Mouse (Mus musculus) embryo, embryonic 11 days (tissue): Measurements from ENCODE around the gene Arl15.

ENCODE experiments used
- DNase-seq: peaks from one replicate; pipeline ENCODE4 v3.0.0-alpha.2; 2015

Arl15 gene

DNA sequence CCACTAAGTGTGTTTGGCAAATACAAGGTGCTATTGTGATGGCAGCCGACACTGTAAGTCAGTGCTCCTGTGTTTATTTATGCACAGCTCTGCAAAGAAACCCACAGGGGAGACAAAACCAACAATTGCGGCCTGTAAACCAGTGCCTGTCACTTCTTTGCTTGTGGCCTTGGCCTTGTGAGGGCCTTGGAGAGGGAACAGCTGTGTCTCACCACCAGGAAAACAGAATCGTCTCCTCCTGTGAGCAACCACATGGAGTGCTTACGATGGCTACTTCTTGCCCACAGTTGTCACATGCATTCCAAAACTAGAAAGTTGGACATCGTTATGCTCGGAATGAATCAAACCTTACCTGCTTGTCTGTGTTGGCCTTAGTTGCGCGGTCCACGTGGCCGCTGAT is 52.1 kb downstream of the Arl15 start:
- no peak for DNase-seq

DNA sequence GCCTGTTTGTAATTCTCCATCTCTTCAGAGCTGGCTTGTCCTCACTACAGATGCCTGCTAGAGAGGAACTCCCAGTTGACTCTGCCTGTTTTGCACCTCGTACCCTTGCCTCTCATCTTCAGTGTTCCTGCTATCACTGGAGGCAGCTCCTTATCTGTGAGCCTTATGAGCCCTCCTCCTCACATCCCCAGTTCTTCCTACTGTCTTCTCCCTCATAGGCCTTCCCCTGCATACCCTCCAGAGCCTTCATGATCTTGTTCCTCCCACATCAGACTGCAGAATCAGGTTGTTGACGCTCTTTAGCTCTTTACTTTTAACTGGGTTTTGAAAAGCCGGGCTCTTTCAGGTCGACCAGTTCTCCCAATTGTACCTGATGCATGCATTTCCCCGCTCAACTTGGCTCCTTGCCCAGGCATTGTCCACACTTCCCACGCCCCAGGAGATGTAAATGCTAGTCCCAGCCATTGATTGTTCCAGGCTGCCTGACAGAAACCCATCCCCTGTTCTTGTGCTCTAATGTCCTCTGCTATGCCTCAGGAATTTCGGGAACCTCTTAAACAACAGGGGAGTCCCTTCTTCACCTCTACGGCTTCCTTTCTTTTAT is 56.2 kb downstream of the Arl15 start:
- DNase-seq = no peak

GRCm38 (mm10) chr13:113851602-113852375 is 57.5 kb downstream of the Arl15 start:
- no peak for DNase-seq

GRCm38 (mm10) chr13:113852376-113852666 is 58.0 kb downstream of the Arl15 start:
- DNase-seq = no peak

GRCm38 (mm10) chr13:113854146-113854545 is 59.8 kb downstream of the Arl15 start:
- no peak for DNase-seq

DNA sequence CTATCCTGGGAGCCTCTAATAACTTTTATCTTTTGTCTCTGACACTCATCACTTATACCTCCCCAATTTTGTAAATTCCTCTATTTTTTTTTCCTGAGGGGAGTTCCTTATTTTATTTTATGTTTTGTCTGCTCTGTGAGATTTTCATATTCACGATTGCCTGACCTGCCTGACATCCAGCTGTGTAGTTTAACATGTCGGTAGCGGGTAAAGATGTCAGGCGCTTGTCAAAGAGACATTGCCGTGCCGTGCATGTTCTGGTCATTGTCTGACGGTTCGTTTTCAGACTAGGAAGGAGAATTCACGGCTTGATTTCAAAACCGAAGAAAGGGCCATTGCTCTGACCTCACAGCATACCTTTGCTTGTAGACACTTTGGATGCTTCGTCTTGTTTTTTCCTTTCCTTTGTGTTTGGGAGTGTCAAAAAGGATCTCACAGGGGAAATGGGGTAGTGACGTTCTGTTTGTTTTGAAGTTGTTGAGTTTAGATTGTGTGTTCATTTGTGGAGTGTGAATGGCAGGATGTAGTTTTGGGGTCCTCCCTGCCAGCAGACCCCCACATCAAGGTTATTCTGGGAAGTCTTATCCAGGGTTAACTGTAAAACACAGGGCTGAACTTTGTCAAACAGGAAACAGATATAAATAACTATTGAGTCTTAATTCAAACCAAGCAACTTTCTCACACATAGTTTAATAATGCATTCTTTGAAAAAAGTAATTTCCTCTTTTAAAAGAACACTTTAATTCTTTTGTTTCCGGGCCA is 60.4 kb downstream of the Arl15 start:
- no peak for DNase-seq

DNA sequence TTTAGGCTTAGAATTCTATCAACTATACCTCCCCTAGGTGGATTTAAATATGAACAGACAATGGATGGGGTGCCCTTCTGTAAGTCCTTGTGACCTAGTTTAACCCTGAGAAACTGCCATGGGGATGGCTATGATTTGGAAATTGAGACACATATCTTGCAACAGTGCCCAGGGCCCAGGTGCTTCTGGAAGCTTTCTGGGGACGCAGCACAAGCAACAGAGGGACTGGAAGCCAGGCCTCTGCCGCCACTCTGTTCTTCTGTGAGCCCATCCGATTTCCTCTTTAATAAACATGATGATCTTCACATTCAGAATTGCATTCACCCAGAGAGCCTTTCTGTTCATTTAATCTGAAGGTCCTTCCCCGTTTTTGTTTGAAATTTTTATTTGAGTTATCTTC is 62.6 kb downstream of the Arl15 start:
- no peak for DNase-seq

- no peak for DNase-seq
Measured at GRCm38 (mm10) chr13:113858667-113859391, 64.5 kb downstream of the Arl15 start.

DNA sequence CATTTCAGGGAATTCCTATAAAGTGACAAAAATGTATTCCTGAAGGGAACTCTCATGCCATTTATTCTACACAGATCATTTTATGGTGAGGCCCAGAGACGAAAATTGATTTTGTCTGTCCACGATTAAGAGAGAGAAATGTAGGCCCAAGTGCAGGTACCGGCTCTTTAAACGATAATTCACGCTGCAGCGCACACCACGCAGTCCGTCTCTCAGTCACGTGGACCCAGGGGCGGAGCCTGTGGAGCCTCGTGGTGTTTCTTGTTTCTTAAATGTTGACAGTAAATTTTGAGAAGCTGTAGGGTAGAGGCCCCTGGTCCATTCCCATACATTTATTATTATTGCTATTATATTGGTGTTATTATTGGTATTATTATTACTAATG is 65.1 kb downstream of the Arl15 start:
- no peak for DNase-seq

DNA sequence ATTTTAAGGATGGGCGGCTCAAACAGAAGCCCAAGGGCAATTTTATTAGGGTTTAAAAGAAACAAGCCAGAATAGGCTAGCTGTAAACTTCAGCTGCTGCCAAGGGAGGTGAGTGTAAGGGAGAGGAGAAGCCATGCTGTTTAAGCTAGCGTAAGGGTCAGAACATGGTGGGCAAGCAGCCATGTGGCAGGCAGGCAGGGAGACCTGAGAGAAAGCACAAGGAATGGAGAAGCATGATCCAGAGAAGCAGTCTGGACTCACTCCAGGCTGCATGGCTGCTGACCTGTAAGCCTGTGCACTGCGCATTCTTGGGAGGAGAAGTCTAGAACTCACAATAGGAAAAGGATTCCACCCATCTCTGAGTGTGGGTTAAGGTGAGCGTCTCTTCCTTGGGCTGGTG is 66.5 kb downstream of the Arl15 start:
- DNase-seq = no peak

DNA sequence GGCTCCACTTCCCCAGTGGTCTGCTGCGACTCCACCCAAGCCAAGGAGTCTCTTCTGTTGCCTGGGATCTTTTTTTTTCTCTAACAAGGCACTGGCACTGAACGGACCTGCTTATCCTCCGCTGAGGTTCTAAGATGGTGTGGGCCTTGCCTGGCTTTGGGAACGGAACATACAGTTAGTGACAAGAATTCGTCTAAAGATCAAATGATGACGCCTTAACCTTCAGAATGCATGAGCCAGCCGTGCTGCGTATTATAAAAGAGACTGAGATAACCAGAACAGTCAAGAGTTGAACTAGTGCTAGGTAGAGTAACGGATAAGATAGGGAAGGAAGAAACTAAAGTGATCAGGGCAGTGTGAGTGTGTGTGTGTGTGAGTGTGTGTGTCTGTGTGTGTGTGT is 66.9 kb downstream of the Arl15 start:
- DNase-seq = no peak

DNA sequence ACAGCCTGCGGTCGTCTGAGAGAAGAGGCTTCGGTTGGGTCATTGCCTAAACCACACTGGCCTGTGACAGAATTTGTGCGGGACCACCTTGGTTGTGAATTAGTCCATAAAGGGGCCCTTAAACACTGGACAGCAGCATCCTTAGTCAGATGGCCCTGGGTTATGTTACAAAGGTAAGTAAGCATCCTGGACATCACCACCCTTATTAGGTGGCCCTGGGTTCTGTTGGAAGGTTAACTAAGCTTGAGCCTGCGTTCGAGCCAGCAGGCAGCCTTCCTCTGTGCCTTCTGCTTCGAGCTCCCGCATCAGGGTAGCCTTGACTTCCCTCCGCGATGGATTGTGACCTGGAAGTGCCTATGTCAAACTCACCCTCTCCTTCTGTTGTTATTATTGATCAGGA is 68.6 kb downstream of the Arl15 start:
- no peak for DNase-seq

- no peak for DNase-seq
Measured at GRCm38 (mm10) chr13:113863688-113864087, 69.4 kb downstream of the Arl15 start.

- no peak for DNase-seq
Measured at GRCm38 (mm10) chr13:113864278-113864677, 70.0 kb downstream of the Arl15 start.

DNA sequence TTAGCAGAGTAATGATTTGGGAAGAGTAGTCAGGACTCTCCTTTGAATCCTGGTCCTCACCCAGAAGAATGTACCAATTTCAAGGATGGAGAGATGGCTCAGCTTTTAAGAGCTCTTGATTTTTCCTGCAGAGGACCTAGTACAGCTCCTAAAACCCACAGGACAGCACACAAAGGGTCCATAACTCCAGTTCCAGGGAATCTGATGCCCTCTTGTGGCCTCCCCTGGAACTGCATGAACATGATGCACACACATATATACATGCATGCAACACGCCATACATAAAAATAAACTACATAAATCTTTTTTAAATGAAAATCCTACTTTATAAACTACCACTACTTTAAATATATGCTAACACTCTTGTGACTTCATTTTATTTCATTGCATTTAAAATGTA is 70.6 kb downstream of the Arl15 start:
- DNase-seq = peak; percentile 72

GRCm38 (mm10) chr13:113865378-113865777 is 71.1 kb downstream of the Arl15 start:
- no peak for DNase-seq

- peak; percentile 61 for DNase-seq
Measured at GRCm38 (mm10) chr13:113865806-113866205, 71.5 kb downstream of the Arl15 start.

DNA sequence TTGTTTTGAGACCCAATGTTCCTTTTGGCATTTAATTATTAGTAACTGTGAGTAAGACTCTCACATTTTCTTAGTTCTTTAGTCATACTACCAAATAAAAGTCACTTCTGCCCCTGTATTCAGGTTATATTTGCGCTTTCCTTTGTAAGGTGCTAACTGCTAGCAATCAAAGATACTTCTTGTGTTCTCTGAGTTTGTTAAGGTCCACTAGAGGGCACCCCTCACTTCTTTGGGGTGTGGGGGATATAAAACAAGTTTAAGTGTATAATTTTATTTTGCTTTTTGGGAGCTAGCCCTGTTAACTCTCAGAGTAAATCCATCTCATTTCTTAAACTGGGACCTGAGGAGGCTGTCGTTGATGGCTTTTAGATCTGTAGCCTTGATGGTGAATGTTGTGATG is 73.4 kb downstream of the Arl15 start:
- no peak for DNase-seq

GRCm38 (mm10) chr13:113869212-113870205 is 75.2 kb downstream of the Arl15 start:
- peak; percentile 70 for DNase-seq

- DNase-seq = no peak
Measured at GRCm38 (mm10) chr13:113870403-113870802, 76.1 kb downstream of the Arl15 start.

- DNase-seq = no peak
Measured at GRCm38 (mm10) chr13:113871853-113872252, 77.5 kb downstream of the Arl15 start.

GRCm38 (mm10) chr13:113875724-113876123 is 81.4 kb downstream of the Arl15 start:
- DNase-seq = no peak
